Mouse (Mus musculus) erythroblast, embryonic 14.5 days (primary cell): Measurements from ENCODE around the gene 6430531B16Rik.

Experiments
- GATA1 ChIP-seq: IDR thresholded peaks from 2 replicates; pipeline ENCODE4 v1.6.1; 2012; ENCODE audit warnings: low read length, inconsistent platforms, mixed read lengths
- TAL1 ChIP-seq: IDR thresholded peaks from 3 replicates; pipeline ENCODE4 v1.6.1; 2012; ENCODE audit warnings: low read length, inconsistent platforms, mixed read lengths

- TF ChIP-seq GATA1 (no peak), TAL1 (no peak)
Observed at GRCm38 (mm10) chr7:139970216-139970919, 8.2 kb downstream of the 6430531B16Rik start.
